Mouse (Mus musculus): ENCODE results near the gene Dstyk. TPM values are rescaled to one million over a fixed set of nuclear protein-coding genes. Genes with fewer than 3 reads are reported as not detected.

Gene Dstyk
- polyA plus RNA-seq, 1 experiment from 2014 or later, result 10.6 TPM

DNA sequence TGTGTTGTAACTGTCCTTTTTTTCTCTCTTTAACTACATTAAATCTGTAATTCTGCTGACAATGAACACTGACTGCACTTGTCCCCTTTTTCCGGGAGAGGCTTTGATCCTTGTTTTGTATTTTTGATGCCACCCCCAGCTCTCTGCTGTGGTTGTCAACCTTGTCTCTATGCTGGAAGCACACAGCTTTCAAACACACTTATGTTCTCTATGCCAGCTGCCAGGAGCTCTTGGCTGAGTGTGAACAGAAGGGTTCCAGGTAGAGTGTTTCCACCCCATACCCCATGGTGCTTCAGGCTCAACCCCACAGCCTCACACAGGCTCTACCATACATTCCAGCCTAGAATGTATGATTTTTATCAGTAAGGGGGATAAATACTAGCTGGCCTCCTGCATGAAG is 57.1 kb downstream of the Dstyk start:
- WGBS, result 67% methylated on average over 1 of the region's 1 CpGs
- no peak for ATAC-seq (ENCODE audit: low FRiP score, low TSS enrichment)
- H3K27ac ChIP-seq (replicated peaks; ENCODE audit: low read depth, low read length), result no peak overlapping the region

GRCm38 (mm10) chr1:132476575-132476927 is 59.2 kb downstream of the Dstyk start:
- Histone ChIP-seq H3K36me3 (ENCODE audit: control insufficient read depth, insufficient read depth, low read length) (no peaks in the 10 kb centered on the region), H3K4me1 (ENCODE audit: control insufficient read depth, insufficient read depth, low read length) (peaks cover 8% of the 10 kb centered on the region), H3K27ac (replicated peaks; ENCODE audit: low read depth, low read length) (peak overlapping the region; percentile 73), H3K4me3 (replicated peaks; ENCODE audit: low read depth, low read length) (peak overlapping the region; percentile 80), H3K9ac (replicated peaks; ENCODE audit: low read length) (peak overlapping the region; percentile 70), H3K4me2 (ENCODE audit: low read length) (peak overlapping the region; percentile 82), H3K27me3 (ENCODE audit: control insufficient read depth, insufficient read depth, low read length) (no peaks in the 10 kb centered on the region), H3K9me3 (ENCODE audit: control insufficient read depth, low read length) (no peaks in the 10 kb centered on the region)
- DNase-seq (no peak), ATAC-seq (ENCODE audit: low FRiP score, low TSS enrichment) (peak; percentile 50)
- 5% methylated on average over 9 of the region's 9 CpGs for WGBS

More for the DNA sequence above, 57.1 kb downstream of the Dstyk start:
- H3K36me3 ChIP-seq (ENCODE audit: control insufficient read depth, insufficient read depth, low read length), result no peaks in the 10 kb centered on the region
- H3K9me3 ChIP-seq (ENCODE audit: control insufficient read depth, low read length), result no peaks in the 10 kb centered on the region
- no peaks in the 10 kb centered on the region for H3K27me3 ChIP-seq (ENCODE audit: control insufficient read depth, insufficient read depth, low read length)
- H3K9ac ChIP-seq (replicated peaks; ENCODE audit: low read length), result no peak overlapping the region
- DNase-seq, result no peak
- no peak overlapping the region for H3K4me2 ChIP-seq (ENCODE audit: low read length)
- no peak overlapping the region for H3K4me3 ChIP-seq (replicated peaks; ENCODE audit: low read depth, low read length)
- H3K4me1 ChIP-seq (ENCODE audit: control insufficient read depth, insufficient read depth, low read length), result peaks cover 8% of the 10 kb centered on the region

DNA sequence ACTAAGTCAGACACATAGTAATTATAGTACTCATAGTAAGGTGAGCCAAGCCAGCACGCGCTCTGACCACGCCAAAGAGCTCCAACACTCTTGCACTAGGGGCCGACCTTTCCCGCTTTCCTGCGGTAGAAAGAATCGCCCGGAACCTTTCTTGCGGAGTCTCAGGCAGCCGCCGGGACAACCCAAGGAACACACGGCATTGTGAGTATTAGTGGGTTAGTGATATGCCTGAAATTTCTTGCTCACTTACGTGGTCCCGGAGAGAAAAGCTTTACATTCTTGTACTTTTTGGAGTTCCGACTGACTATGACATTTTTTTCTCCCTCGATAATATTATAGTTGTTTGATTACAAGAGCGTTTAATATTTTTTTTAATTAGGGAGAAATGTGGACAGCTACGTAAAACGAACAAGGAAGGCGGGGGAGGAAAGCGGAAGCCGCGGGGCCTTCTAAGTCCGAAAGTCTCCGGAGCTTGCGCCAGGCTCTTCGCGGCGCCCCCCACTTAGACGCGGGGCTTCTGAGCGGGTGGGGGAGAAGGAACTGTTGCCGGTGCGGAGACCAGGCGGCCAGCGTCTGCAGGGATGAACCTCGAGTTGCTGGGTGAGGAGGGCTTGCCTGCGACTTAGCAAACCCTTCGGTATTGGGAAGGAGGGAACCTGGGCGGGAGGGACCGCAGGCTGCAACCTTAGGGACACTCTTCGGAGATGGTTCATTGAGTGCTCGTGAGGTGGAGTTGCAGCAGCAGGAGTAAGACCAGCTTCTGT is 59.8 kb downstream of the Dstyk start, which contains the start of gene Rbbp5:
TSS of gene Rbbp5 (plus strand) at position 438 of the 764 bp plus-strand sequence.
- no peaks in the 10 kb centered on the region for H3K36me3 ChIP-seq (ENCODE audit: control insufficient read depth, insufficient read depth, low read length)
- no peaks in the 10 kb centered on the region for H3K9me3 ChIP-seq (ENCODE audit: control insufficient read depth, low read length)
- H3K27ac ChIP-seq (replicated peaks; ENCODE audit: low read depth, low read length), result peak within 1 kb of the TSS; percentile 73
- peak within 1 kb of the TSS; percentile 80 for H3K4me3 ChIP-seq (replicated peaks; ENCODE audit: low read depth, low read length)
- H3K9ac ChIP-seq (replicated peaks; ENCODE audit: low read length), result peak within 1 kb of the TSS; percentile 70
- DNase-seq, result peak; percentile 95
- peaks cover 8% of the 10 kb centered on the region for H3K4me1 ChIP-seq (ENCODE audit: control insufficient read depth, insufficient read depth, low read length)
- H3K27me3 ChIP-seq (ENCODE audit: control insufficient read depth, insufficient read depth, low read length), result no peaks in the 10 kb centered on the region
- peak within 1 kb of the TSS; percentile 82 for H3K4me2 ChIP-seq (ENCODE audit: low read length)
- under 1% methylated on average over 43 of the region's 43 CpGs for WGBS
- peak; percentile 89 for ATAC-seq (ENCODE audit: low FRiP score, low TSS enrichment)

- DNase-seq (no peak), ATAC-seq (ENCODE audit: low FRiP score, low TSS enrichment) (no peak)
- no peak overlapping the region for H3K27ac ChIP-seq (replicated peaks; ENCODE audit: low read depth, low read length)
- peaks cover under 1% of the 10 kb centered on the region for H3K36me3 ChIP-seq (ENCODE audit: control insufficient read depth, insufficient read depth, low read length)
- peaks cover 8% of the 10 kb centered on the region for H3K4me1 ChIP-seq (ENCODE audit: control insufficient read depth, insufficient read depth, low read length)
- 87% methylated on average over 1 of the region's 1 CpGs for WGBS
- H3K9ac ChIP-seq (replicated peaks; ENCODE audit: low read length), result no peak overlapping the region
- no peak overlapping the region for H3K4me3 ChIP-seq (replicated peaks; ENCODE audit: low read depth, low read length)
- no peaks in the 10 kb centered on the region for H3K9me3 ChIP-seq (ENCODE audit: control insufficient read depth, low read length)
- no peaks in the 10 kb centered on the region for H3K27me3 ChIP-seq (ENCODE audit: control insufficient read depth, insufficient read depth, low read length)
- H3K4me2 ChIP-seq (ENCODE audit: low read length), result no peak overlapping the region
Observed at GRCm38 (mm10) chr1:132479438-132479837, 62.1 kb downstream of the Dstyk start.

DNA sequence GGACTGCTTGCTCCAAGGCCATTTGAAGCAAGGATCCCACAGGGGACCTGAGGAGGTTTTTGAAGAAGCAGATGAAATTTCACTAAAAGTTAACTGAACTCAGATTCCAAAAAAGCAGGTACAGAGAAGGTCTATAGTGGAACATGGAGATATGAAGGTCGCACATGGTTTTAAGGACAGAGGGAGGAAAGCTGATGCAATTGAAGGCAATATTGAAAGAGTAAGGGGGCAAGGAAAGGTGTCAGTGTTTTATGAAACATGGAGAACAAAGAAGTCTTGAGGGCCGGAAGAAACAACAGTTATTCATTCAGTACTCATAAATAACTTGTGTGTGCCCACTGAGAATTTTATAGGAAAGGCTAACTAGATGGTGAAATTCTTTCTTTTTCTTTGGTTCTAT is 64.3 kb downstream of the Dstyk start:
- no peak overlapping the region for H3K4me2 ChIP-seq (ENCODE audit: low read length)
- ATAC-seq (ENCODE audit: low FRiP score, low TSS enrichment) (no peak), DNase-seq (no peak)
- H3K36me3 ChIP-seq (ENCODE audit: control insufficient read depth, insufficient read depth, low read length), result peaks cover 7% of the 10 kb centered on the region
- no peak overlapping the region for H3K9ac ChIP-seq (replicated peaks; ENCODE audit: low read length)
- no peaks in the 10 kb centered on the region for H3K27me3 ChIP-seq (ENCODE audit: control insufficient read depth, insufficient read depth, low read length)
- 94% methylated on average over 2 of the region's 2 CpGs for WGBS
- H3K9me3 ChIP-seq (ENCODE audit: control insufficient read depth, low read length), result no peaks in the 10 kb centered on the region
- peaks cover 8% of the 10 kb centered on the region for H3K4me1 ChIP-seq (ENCODE audit: control insufficient read depth, insufficient read depth, low read length)
- no peak overlapping the region for H3K27ac ChIP-seq (replicated peaks; ENCODE audit: low read depth, low read length)
- H3K4me3 ChIP-seq (replicated peaks; ENCODE audit: low read depth, low read length), result no peak overlapping the region

GRCm38 (mm10) chr1:132483234-132483633 is 65.9 kb downstream of the Dstyk start:
- no peaks in the 10 kb centered on the region for H3K27me3 ChIP-seq (ENCODE audit: control insufficient read depth, insufficient read depth, low read length)
- H3K9ac ChIP-seq (replicated peaks; ENCODE audit: low read length), result no peak overlapping the region
- peaks cover 17% of the 10 kb centered on the region for H3K36me3 ChIP-seq (ENCODE audit: control insufficient read depth, insufficient read depth, low read length)
- no peak overlapping the region for H3K27ac ChIP-seq (replicated peaks; ENCODE audit: low read depth, low read length)
- no peak overlapping the region for H3K4me2 ChIP-seq (ENCODE audit: low read length)
- H3K4me3 ChIP-seq (replicated peaks; ENCODE audit: low read depth, low read length), result no peak overlapping the region
- H3K4me1 ChIP-seq (ENCODE audit: control insufficient read depth, insufficient read depth, low read length), result peaks cover 3% of the 10 kb centered on the region
- DNase-seq, result no peak
- 91% methylated on average over 3 of the region's 3 CpGs for WGBS
- ATAC-seq (ENCODE audit: low FRiP score, low TSS enrichment), result no peak
- H3K9me3 ChIP-seq (ENCODE audit: control insufficient read depth, low read length), result no peaks in the 10 kb centered on the region

DNA sequence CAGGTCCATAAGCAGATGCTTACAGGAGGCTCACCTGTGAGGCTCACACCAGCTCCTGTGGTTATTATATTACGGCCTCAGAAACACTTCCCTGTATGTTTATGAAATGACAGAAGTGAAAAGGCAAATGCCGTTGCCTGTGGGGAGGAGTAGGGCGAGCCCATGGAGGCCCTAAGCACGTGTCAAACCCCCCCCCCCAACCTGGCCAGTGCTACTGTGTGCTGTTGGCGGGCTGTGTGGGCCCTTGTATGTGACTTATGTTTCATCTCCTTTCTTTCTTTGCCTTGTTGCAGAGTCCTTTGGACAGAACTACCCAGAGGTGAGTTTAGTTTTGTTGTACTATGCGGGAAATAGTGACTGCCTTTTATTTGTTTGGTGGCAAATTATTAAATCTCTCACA is 66.4 kb downstream of the Dstyk start:
- no peak overlapping the region for H3K27ac ChIP-seq (replicated peaks; ENCODE audit: low read depth, low read length)
- no peak overlapping the region for H3K9ac ChIP-seq (replicated peaks; ENCODE audit: low read length)
- DNase-seq (no peak), ATAC-seq (ENCODE audit: low FRiP score, low TSS enrichment) (no peak)
- H3K4me3 ChIP-seq (replicated peaks; ENCODE audit: low read depth, low read length), result no peak overlapping the region
- no peaks in the 10 kb centered on the region for H3K4me1 ChIP-seq (ENCODE audit: control insufficient read depth, insufficient read depth, low read length)
- peaks cover 21% of the 10 kb centered on the region for H3K36me3 ChIP-seq (ENCODE audit: control insufficient read depth, insufficient read depth, low read length)
- 88% methylated on average over 6 of the region's 6 CpGs for WGBS
- no peaks in the 10 kb centered on the region for H3K9me3 ChIP-seq (ENCODE audit: control insufficient read depth, low read length)
- H3K27me3 ChIP-seq (ENCODE audit: control insufficient read depth, insufficient read depth, low read length), result no peaks in the 10 kb centered on the region
- H3K4me2 ChIP-seq (ENCODE audit: low read length), result no peak overlapping the region

DNA sequence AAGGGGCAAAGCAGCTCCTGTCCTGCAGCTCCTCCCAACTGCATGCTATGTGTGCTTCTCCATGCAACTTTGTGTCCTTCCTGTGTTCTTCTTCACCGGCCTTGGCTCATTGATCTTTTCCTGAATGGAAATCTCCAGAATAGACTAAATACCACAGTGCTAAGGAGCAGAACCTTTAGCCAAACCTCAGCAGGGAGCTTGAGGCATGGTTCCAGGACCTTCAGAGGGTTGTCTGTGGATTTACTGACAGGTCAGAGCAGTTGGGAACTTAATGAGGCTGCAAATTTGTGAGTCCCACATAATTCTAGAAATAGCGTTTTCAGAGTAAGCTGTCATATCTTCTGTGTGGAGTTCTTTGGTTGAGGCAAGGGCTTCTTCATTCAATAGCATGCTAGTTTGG is 83.2 kb downstream of the Dstyk start:
- peaks cover 92% of the 10 kb centered on the region for H3K36me3 ChIP-seq (ENCODE audit: control insufficient read depth, insufficient read depth, low read length)
- no peaks in the 10 kb centered on the region for H3K27me3 ChIP-seq (ENCODE audit: control insufficient read depth, insufficient read depth, low read length)
- ATAC-seq (ENCODE audit: low FRiP score, low TSS enrichment) (no peak), DNase-seq (no peak)
- H3K4me1 ChIP-seq (ENCODE audit: control insufficient read depth, insufficient read depth, low read length), result no peaks in the 10 kb centered on the region
- no peak overlapping the region for H3K27ac ChIP-seq (replicated peaks; ENCODE audit: low read depth, low read length)
- no peak overlapping the region for H3K4me3 ChIP-seq (replicated peaks; ENCODE audit: low read depth, low read length)
- H3K4me2 ChIP-seq (ENCODE audit: low read length), result no peak overlapping the region
- no peak overlapping the region for H3K9ac ChIP-seq (replicated peaks; ENCODE audit: low read length)
- 91% methylated on average over 2 of the region's 2 CpGs for WGBS
- no peaks in the 10 kb centered on the region for H3K9me3 ChIP-seq (ENCODE audit: control insufficient read depth, low read length)

DNA sequence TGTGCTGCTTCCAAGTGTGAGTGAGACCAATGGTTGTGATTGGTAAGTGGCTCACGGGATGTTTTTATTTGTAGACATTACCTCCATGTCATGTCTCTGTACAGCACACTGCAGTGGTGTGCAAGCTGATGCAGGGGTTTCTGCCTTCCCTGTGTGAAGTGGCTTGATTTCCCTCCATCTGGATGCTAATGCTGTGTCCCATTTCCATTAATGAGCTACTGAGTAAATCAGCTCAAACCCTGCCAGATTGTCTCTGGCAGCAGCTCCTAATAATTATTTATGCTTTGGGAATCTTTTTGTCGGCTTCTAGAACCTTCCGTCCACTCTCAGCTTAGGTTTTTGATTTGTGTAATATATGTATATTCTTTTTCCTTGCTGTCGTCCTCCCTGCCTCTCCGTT is 87.8 kb downstream of the Dstyk start:
- ATAC-seq (ENCODE audit: low FRiP score, low TSS enrichment) (no peak), DNase-seq (no peak)
- Histone ChIP-seq H3K4me3 (replicated peaks; ENCODE audit: low read depth, low read length) (no peak overlapping the region), H3K4me2 (ENCODE audit: low read length) (no peak overlapping the region), H3K36me3 (ENCODE audit: control insufficient read depth, insufficient read depth, low read length) (peaks cover 72% of the 10 kb centered on the region), H3K9me3 (ENCODE audit: control insufficient read depth, low read length) (no peaks in the 10 kb centered on the region), H3K9ac (replicated peaks; ENCODE audit: low read length) (no peak overlapping the region), H3K27ac (replicated peaks; ENCODE audit: low read depth, low read length) (no peak overlapping the region), H3K27me3 (ENCODE audit: control insufficient read depth, insufficient read depth, low read length) (no peaks in the 10 kb centered on the region), H3K4me1 (ENCODE audit: control insufficient read depth, insufficient read depth, low read length) (no peaks in the 10 kb centered on the region)
- 83% methylated on average over 5 of the region's 5 CpGs for WGBS
